Mouse (Mus musculus): ENCODE data around the gene Tnrc18. TPM values are rescaled to one million over a fixed set of nuclear protein-coding genes. Genes with fewer than 3 reads are reported as not detected.

Tnrc18 gene
- total RNA-seq, 4 experiments from 2014 or later = 26.0 to 42.3 (median 30.7) TPM

DNA sequence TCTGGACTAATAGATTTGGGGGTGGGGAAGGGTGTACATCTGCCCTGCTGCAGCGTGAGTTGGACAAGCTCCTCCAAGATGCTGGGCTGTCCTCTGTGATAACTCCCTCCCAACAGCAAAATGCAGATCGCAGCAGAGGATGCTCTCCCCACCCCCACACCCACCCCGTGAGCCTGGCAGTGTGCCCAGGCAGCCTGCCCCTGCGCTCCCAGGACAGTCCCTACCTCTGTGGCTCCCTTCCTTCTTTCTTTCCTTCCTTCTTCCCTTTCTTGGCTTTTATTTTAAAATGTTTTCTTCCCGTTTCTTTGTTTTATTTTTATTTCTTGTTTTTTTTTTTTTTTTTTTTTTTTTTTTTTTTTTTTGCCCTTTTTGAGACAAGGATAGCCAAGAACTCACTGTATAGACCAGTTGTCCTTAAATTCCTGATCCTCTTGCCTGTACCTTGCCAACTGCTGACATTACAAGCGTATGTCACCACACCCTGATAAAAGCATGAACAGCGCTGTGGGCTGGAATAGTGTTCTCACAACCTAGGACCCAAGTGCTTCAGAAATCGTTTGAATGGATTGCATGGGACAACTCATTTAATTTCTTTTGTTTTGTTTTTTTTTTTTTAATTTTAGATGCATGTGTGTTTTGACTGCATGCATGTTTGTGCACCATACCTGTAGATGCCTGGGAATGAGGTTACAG lies 123.6 kb downstream of the Tnrc18 start:
- DNase-seq (ENCODE audit: low spot score in 2 of 2) = no peak

DNA sequence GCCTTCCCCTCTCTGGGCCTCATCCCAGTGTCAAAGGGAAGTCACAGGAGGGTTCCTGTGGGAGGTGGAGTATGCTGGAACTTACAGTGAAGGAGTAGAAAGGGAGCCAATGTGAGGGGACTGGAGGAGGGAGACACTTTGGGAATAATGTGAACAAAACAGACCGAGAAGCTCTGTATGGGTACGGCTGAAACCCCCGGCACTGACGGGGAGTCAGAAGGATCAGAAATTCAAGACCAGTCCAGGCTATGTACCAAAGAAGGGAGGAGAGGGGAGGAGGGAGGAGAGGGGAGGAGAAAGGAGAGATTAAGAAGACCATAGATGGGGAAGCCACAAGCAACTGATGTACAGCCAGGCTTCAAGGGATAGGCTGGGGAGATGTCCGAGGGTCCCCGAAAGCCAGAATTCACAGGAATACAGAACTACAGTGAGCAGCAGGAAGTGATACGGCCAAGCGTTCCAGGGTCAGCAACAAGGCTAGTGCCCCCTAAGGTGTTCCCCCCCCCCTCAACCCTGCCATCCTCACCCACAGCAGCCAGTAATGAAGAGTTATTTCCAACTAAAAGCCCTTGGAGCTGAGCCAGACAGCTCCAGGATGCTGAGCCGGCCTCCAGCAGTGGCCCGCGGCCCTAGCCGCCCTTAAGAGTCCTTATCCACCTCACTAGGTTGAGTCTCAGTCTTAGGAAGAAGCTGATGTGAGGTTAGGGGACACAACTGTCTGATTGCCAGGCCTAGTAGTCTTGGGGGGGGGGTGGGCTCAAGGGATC lies 124.3 kb downstream of the Tnrc18 start:
- DNase-seq (ENCODE audit: low spot score in 2 of 2) = no peak

DNA sequence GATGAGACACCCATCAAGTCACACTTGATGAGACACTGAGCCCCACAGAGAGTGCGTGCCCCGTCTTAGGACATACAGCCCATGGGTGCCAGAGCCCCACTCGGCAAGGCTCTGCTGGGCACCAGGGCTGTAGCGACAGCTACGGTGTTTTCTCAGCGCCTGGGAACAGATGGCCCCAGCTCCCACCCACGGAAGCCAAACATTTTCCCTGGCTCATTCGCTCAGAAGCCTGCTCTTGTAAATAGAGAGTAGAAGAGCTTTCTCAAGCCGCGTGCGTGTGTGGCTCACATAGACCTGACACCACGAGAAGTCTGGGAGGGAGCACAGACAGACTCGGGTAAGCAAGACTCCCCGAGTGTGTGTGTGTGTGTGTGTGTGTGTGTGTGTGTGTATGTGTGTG lies 125.2 kb downstream of the Tnrc18 start, which contains the start of gene Slc29a4:
Slc29a4 (plus strand) TSS at position 265 of the 400 bp plus-strand sequence.
- DNase-seq (ENCODE audit: low spot score in 2 of 2) = no peak

DNA sequence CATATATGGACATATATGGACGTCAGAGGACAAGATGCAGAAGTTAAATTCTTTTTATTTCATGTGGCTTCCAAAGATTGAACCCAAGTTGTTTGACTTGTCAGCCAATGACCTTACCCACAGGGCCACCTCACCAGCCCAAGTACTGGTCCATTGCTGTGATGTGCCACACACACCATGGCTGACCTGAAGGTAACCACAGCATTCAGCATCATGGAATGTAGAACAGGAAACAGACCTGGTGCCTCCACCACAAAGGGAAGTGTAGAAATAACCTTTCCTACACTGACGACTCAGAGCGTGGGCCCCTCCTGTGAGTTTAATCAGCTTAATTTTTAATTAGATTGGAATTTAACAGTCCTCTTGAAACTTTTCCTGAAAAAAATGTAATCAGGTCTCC lies 127.1 kb downstream of the Tnrc18 start:
- DNase-seq (ENCODE audit: low spot score in 2 of 2) = no peak

DNA sequence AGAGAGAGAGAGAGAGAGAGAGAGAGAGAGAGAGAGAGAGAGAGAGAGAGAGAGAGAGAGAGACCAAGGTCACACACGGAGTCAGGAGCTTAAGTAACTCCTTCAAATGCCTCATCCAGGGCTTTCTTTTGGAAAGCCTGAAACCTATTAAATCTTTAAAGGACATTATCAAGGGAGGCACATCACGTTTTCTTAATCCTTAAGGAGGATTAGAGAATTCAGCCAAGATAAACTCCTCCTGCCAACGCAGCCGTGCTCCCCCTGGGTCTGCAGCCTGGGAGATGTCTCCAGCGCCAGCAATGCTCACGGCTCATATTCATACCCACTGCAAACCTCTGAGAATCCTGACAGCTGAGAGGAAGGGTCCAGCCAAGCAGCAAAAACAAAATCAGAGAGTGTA lies 128.6 kb downstream of the Tnrc18 start:
- no peak for DNase-seq (ENCODE audit: low spot score in 2 of 2)

DNA sequence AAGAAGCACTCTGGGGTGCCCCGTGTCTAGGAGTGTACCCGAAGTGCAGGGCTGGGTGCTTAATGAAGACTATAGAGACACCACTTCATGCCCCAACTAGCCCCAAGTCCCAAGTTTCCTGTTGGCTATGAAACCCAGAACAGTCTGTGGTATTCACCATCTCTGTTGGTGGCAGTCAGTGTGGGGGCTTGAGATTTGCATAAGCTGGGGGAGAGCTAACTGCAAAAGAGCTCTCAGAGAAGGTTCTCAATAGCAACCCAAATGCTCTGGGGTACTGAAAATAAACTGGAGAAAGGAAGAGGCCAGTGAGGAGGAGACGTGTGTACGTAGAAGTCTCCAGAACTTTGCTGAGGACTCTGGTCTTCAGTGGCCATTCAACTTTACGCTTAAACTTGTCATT lies 134.9 kb downstream of the Tnrc18 start:
- no peak for DNase-seq (ENCODE audit: low spot score in 2 of 2)

DNA sequence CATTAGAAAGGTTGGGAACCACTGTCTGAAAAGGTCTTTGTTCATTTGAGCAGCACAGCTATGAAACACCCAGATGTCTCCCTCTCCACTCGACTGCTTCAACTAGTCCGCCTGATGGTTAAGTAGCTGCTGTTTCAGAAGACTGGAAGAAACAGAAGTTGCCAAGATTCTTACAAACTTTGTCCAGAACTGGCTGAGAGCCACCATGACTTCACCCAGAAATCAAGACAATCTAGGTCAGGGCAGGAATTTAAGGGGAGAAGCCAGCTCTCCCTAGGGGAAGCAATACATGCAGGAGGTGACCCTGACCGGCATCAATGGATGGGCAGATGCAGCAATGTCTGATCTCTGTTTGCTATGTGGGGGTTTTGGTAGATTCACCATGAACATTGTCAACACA lies 135.6 kb downstream of the Tnrc18 start:
- no peak for DNase-seq (ENCODE audit: low spot score in 2 of 2)

DNA sequence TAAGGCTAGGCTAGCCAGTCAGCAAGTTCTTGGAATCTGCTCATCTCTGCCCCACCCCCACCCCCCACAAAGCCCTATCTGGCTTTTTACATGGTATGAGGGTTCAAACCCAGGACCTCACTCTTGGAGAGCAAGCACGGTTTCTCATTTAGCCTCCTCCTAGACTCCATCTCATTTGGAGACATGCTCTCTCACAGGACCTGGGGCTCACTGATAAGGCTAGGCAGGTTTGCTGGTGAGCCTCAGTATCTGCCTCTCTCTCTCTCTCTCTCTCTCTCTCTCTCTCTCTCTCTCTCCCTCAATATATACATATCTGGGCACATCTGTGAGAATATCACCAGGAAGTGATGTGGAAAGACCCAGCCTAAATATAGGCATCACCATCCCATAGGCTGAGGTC lies 138.4 kb downstream of the Tnrc18 start:
- DNase-seq (ENCODE audit: low spot score in 2 of 2) = no peak

DNA sequence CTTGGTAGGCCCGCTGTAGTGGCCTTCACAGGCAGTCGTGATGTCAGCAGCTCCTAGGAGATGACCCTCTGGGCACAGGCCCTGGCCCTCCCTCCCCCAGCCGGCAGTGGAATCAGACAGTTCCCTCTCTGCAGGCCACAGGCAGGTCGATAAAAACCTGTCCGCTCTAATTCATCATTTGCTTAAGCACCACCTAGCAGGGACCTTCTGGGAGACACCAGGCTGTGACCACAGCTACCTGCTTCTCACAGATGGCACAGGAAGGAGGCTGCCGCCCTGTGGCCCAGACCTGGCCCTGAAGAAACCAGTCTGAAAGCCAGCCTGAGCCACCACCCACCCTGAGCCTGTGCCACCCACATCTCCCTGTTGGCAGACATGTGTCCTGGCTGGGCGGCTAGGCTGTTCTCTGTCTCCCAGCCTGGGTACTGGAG lies 139.3 kb downstream of the Tnrc18 start:
- DNase-seq (ENCODE audit: low spot score in 2 of 2) = no peak

Other genes with a start within 250 kb of the Tnrc18 start
- under 1 TPM in 1 of 4 experiments, not detected in 3; 0.40 TPM for gene Mmd2, start 208.9 kb downstream of the Tnrc18 start, total RNA-seq (2022)
- gene Wipi2, start 190.0 kb downstream of the Tnrc18 start, total RNA-seq (2022) = 10 to 100 TPM; 27.1 to 33.4 (median 29.2) TPM
- gene Slc29a4, start 125.2 kb downstream of the Tnrc18 start, total RNA-seq (2022) = under 1 TPM in 1 of 4 experiments, not detected in 3; 0.29 TPM
- 1 to 10 TPM; 4.4 to 6.8 (median 5.3) TPM for gene Fbxl18, start 77.8 kb upstream of the Tnrc18 start, total RNA-seq (2022)
- 100 to 1,000 TPM; 301 to 406 (median 351) TPM for gene Actb, start 89.1 kb upstream of the Tnrc18 start, total RNA-seq (2022)
- 1 to 10 TPM; 3.0 to 7.9 (median 5.0) TPM for gene Fscn1, start 142.7 kb upstream of the Tnrc18 start, total RNA-seq (2022)